Mouse (Mus musculus): Measurements from ENCODE around the gene 1700025G04Rik.

DNA sequence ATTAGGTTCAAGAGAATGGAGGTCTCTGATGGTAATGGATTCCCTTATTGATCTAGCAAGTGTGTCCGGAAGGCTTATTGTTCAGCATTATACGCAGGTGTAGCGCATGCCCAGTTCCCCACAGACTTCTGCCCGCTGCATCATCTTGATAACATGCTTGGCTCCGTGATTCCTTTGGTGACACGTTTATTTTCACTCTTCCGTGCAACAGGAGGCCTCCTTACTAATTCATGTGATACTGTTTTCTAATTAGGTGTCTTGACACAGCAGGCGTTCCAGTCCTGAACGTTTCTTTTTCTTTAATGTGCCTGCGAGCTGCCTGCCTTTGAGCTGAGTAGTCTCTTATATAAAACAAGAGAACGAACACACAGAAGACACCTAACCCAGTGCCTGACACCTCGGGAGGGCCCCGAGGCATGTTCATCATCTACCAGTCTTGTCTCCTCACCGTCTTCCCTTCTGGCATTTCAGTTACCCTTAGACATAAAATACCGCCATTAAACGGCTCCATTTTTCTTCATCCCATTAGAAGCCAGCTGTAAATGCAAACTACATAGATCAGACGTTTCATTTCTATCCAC, 244.6 kb downstream of the 1700025G04Rik start:
- TF ChIP-seq CTCF (conservative IDR thresholded peaks at IDR 0.05; ENCODE audit: insufficient read depth, insufficient read length, low read depth, low read length) (no peak), POLR2A (IDR thresholded peaks at IDR 0.05; ENCODE audit: low read depth, low read length) (no peak)
